Mouse (Mus musculus) liver, embryonic 14.5 days (tissue): ENCODE results near the gene Amotl1. TPM values are rescaled to one million over a fixed set of nuclear protein-coding genes. Genes with fewer than 3 reads are reported as not detected.
A peak's percentile ranks its signal among the peaks of the same experiment; 100 is the strongest.

ENCODE experiments used
- ATAC-seq: fragments of 200-750 bp; cut with Nextera tagmentation; 2 replicates; pipeline ENCODE4 v1.8.0; 2017; ENCODE audit warnings: moderate number of reproducible peaks, mild to moderate bottlenecking, moderate library complexity; ENCODE audit not compliant: insufficient read depth
- DNase-seq, 3 experiments: peaks; one replicate each; pipeline ENCODE4 v3.0.0-alpha.2; 2012 to 2013; ENCODE audit warnings: low read depth in 3 of 3, low spot score in 3 of 3
- H3K27ac ChIP-seq: fragments of 300-500 bp; sonication (generic); 2 replicates; pipeline ENCODE4 v1.5.1; 2014; ENCODE audit warnings: moderate library complexity, mild to moderate bottlenecking, control low read depth, inconsistent platforms
- H3K27me3 ChIP-seq: fragments of 300-500 bp; sonication (generic); 2 replicates; pipeline ENCODE4 v1.6.1; 2014; ENCODE audit warnings: mild to moderate bottlenecking, low read length, moderate library complexity; ENCODE audit not compliant: control insufficient read depth, insufficient read depth
- H3K36me3 ChIP-seq: fragments of 300-500 bp; sonication (generic); replicated peaks from 2 replicates; pipeline ENCODE4 v1.6.1; 2014; ENCODE audit warnings: low read depth; ENCODE audit not compliant: control insufficient read depth, insufficient read depth
- H3K4me1 ChIP-seq, 2 experiments: fragments of 200-500 bp in 1 of 2; fragments of 300-500 bp in 1 of 2; sonication (generic) in 1 of 2; replicated peaks; 2 replicates each; pipeline ENCODE4 v1.6.1; 2012 to 2014; ENCODE audit warnings: antibody characterized with exemption in 1 of 2, inconsistent platforms in 1 of 2, low read length in 1 of 2; ENCODE audit not compliant: control insufficient read depth in 2 of 2, insufficient read depth in 2 of 2
- H3K4me2 ChIP-seq: fragments of 300-500 bp; sonication (generic); 2 replicates; pipeline ENCODE4 v1.6.1; 2014; ENCODE audit warnings: low read depth, mild to moderate bottlenecking, control low read depth, moderate library complexity
- H3K4me3 ChIP-seq, 2 experiments: fragments of 200-500 bp in 1 of 2; fragments of 300-500 bp in 1 of 2; sonication (generic) in 1 of 2; 2 replicates each; pipeline ENCODE4 v1.5.1; 2012 to 2014; ENCODE audit warnings: low read depth in 2 of 2, low read length in 2 of 2, mild to moderate bottlenecking in 2 of 2, control low read depth in 1 of 2, inconsistent platforms in 1 of 2, moderate library complexity in 1 of 2; ENCODE audit not compliant: insufficient read depth in 1 of 2
- H3K9ac ChIP-seq: fragments of 300-500 bp; sonication (generic); replicated peaks from 2 replicates; pipeline ENCODE4 v1.6.1; 2014; ENCODE audit warnings: mild to moderate bottlenecking, control low read depth, moderate library complexity
- H3K9me3 ChIP-seq: fragments of 300-500 bp; sonication (generic); 2 replicates; pipeline ENCODE4 v1.6.1; 2016; ENCODE audit warnings: low read length, mixed read lengths; ENCODE audit not compliant: control insufficient read depth
- CTCF ChIP-seq: IDR thresholded peaks from 2 replicates; pipeline ENCODE4 v1.5.1; 2016; ENCODE audit warnings: antibody characterized with exemption, low read depth, control low read depth
- EP300 ChIP-seq: IDR thresholded peaks from 2 replicates; pipeline ENCODE4 v1.6.1; 2016; ENCODE audit warnings: antibody characterized with exemption, low read depth
- WGBS: fragments of 180-500 bp; shearing (Covaris S2); extraction: QIAGEN DNeasy Blood & Tissue Kit; methylation state at CpG from one replicate; pipeline ENCODE4 v1.1.7; 2014; ENCODE audit not compliant: insufficient replicate concordance; 5-methylcytosine and 5-hydroxymethylcytosine counted together
- polyA plus RNA-seq, 2 experiments: library from polyadenylated mRNA; depleted of rRNA in 1 of 2; stranded (reverse) in 1 of 2; unstranded in 1 of 2; fragments of >200 nt; fragmentation: Nextera tagmentation in 1 of 2; extraction: Ambion mirVana in 1 of 2; gene quantifications; 2 replicates each; pipeline versions ENCODE4 v1.2.1 to v1.2.3; 2012 to 2014

Gene Amotl1
- polyA plus RNA-seq, 2 experiments, result 1.7 to 2.0 TPM

- TF ChIP-seq CTCF (no peak), EP300 (no peak)
- no peak overlapping the region for H3K9ac ChIP-seq
- no peaks in the 10 kb centered on the region for H3K9me3 ChIP-seq
- no peak for ATAC-seq
- no peak for DNase-seq
- H3K36me3 ChIP-seq, result no peaks in the 10 kb centered on the region
- no peak overlapping the region for H3K27ac ChIP-seq
- no peaks in the 10 kb centered on the region for H3K4me1 ChIP-seq
- WGBS, result 44% methylated on average over 3 of the region's 3 CpGs
- no peak overlapping the region for H3K4me3 ChIP-seq
- no peak overlapping the region for H3K4me2 ChIP-seq
- H3K27me3 ChIP-seq, result no peaks in the 10 kb centered on the region
Observed at GRCm38 (mm10) chr9:14666071-14666470, 21.2 kb upstream of the Amotl1 start.

DNA sequence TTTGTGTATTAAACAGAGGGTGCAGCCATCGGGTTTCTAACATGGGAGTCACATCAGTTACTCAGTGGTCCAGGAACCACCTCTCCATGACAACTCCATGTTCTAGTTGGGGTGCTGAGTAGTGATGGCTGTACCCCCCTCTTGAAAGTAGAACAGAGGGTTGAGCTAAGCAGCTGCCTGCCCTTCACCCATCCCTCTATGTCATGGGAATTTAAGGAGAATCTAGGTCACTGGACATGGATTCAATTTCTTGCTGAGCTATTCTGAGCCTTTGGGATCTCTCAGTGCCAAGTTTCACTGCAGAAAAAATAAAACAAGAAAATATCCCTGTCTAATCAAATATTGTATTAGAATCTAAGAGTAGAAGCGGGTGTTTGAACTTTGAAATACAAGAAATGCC, 18.7 kb upstream of the Amotl1 start:
- no peak overlapping the region for H3K27ac ChIP-seq
- H3K9ac ChIP-seq, result no peak overlapping the region
- TF ChIP-seq EP300 (no peak), CTCF (no peak)
- ATAC-seq (no peak), DNase-seq (no peak)
- H3K27me3 ChIP-seq, result no peaks in the 10 kb centered on the region
- WGBS, result 53% methylated on average over 2 of the region's 2 CpGs
- no peaks in the 10 kb centered on the region for H3K9me3 ChIP-seq
- H3K36me3 ChIP-seq, result no peaks in the 10 kb centered on the region
- H3K4me1 ChIP-seq, result no peaks in the 10 kb centered on the region
- H3K4me2 ChIP-seq, result no peak overlapping the region
- no peak overlapping the region for H3K4me3 ChIP-seq

- Histone ChIP-seq H3K27me3 (no peaks in the 10 kb centered on the region), H3K9me3 (no peaks in the 10 kb centered on the region), H3K4me3 (no peak overlapping the region), H3K9ac (no peak overlapping the region), H3K4me2 (no peak overlapping the region), H3K36me3 (no peaks in the 10 kb centered on the region), H3K27ac (no peak overlapping the region), H3K4me1 (no peaks in the 10 kb centered on the region)
- DNase-seq (no peak), ATAC-seq (no peak)
- TF ChIP-seq CTCF, result no peak
- 52% methylated on average over 7 of the region's 7 CpGs for WGBS
Observed at GRCm38 (mm10) chr9:14662876-14663275, 18.0 kb upstream of the Amotl1 start.

DNA sequence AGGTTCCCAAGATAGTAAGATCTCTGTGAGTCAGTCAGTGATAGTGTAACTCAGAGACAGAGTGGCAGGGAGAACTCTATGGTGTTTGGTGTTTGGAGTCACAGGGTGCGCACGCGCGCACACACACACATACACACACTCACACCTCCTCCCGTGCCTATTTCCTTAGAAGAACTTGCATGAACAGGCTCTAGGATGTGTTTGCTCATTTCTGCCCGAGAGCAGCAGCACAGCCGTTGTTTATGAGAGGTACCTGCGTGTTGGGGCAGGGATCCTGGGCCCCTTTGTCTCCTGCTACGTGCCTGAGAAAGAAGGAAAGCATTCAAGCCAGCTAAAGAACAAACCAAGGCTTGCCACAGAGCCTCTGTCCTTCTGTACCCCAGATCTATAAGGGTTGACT, 17.3 kb upstream of the Amotl1 start:
- no peaks in the 10 kb centered on the region for H3K4me1 ChIP-seq
- no peak overlapping the region for H3K27ac ChIP-seq
- ATAC-seq (no peak), DNase-seq (no peak)
- no peak overlapping the region for H3K4me2 ChIP-seq
- no peaks in the 10 kb centered on the region for H3K36me3 ChIP-seq
- no peak overlapping the region for H3K9ac ChIP-seq
- no peaks in the 10 kb centered on the region for H3K27me3 ChIP-seq
- no peak overlapping the region for H3K4me3 ChIP-seq
- TF ChIP-seq CTCF, result no peak
- H3K9me3 ChIP-seq, result no peaks in the 10 kb centered on the region
- 76% methylated on average over 9 of the region's 9 CpGs for WGBS

- H3K4me1 ChIP-seq, result no peaks in the 10 kb centered on the region
- WGBS, result 15% methylated on average over 2 of the region's 2 CpGs
- H3K9me3 ChIP-seq, result no peaks in the 10 kb centered on the region
- no peaks in the 10 kb centered on the region for H3K36me3 ChIP-seq
- DNase-seq (no peak), ATAC-seq (no peak)
- H3K9ac ChIP-seq, result no peak overlapping the region
- no peak overlapping the region for H3K27ac ChIP-seq
- TF ChIP-seq CTCF (no peak), EP300 (no peak)
- H3K27me3 ChIP-seq, result no peaks in the 10 kb centered on the region
- H3K4me2 ChIP-seq, result no peak overlapping the region
- no peak overlapping the region for H3K4me3 ChIP-seq
Observed at GRCm38 (mm10) chr9:14657926-14658325, 13.1 kb upstream of the Amotl1 start.

- no peak overlapping the region for H3K27ac ChIP-seq
- no peaks in the 10 kb centered on the region for H3K9me3 ChIP-seq
- H3K9ac ChIP-seq, result no peak overlapping the region
- DNase-seq (no peak), ATAC-seq (no peak)
- no peaks in the 10 kb centered on the region for H3K4me1 ChIP-seq
- H3K4me2 ChIP-seq, result no peak overlapping the region
- WGBS, result 49% methylated on average over 2 of the region's 2 CpGs
- H3K36me3 ChIP-seq, result no peaks in the 10 kb centered on the region
- TF ChIP-seq EP300 (no peak), CTCF (0 out of 2 replicates have a peak, but pooled peaks have one; percentile 38)
- H3K4me3 ChIP-seq, result no peak overlapping the region
- H3K27me3 ChIP-seq, result no peaks in the 10 kb centered on the region
Observed at GRCm38 (mm10) chr9:14654010-14654409, 9.2 kb upstream of the Amotl1 start.
